In genomic region chr17:24558600-24559099, GRCm38 (mm10) we compare ENCODE assay signal across 8 mouse cellular contexts. TPM values are rescaled to one million over a fixed set of nuclear protein-coding genes. Genes with fewer than 3 reads are reported as not detected.
DNase-seq lines count a peak whose midpoint lies in the region; ATAC-seq and TF ChIP-seq lines count a peak whose summit lies in the region.

No protein-coding gene starts in this region.

- ATAC-seq in megakaryocyte, adult 5-6 weeks (ENCODE audit: poor library complexity, severe bottlenecking): no peak
- ATAC-seq in kidney, postnatal 0 days (replicated peaks; ENCODE audit: low FRiP score, low read depth): peak; percentile 45; the same call in 1 of the 2 replicates
- peak; percentile 70; the same call in 1 of the 2 replicates for ATAC-seq in midbrain, embryonic 12.5 days (ENCODE audit: low FRiP score, low read depth)
- ATAC-seq in monocyte, adult 5-6 weeks (replicated peaks; ENCODE audit: insufficient number of reproducible peaks, low FRiP score, low TSS enrichment, poor library complexity, severe bottlenecking): no peak

- no peaks in the 10 kb centered on the region for H3K9me3 ChIP-seq in megakaryocyte, embryonic 14.5 days
- H3K9me3 ChIP-seq in heart, embryonic 10.5 days: no peaks in the 10 kb centered on the region
- H3K9me3 ChIP-seq in kidney, postnatal 0 days (replicated peaks; ENCODE audit: low read length): no peaks in the 10 kb centered on the region
- H3K9me3 ChIP-seq in midbrain, embryonic 12.5 days: no peaks in the 10 kb centered on the region

- DNase-seq in heart, embryonic 10.5 days (ENCODE audit: low spot score): no peak
- DNase-seq in kidney, postnatal 0 days (ENCODE audit: low spot score): peak; percentile 82
- no peak for DNase-seq in cerebellum, adult 9-11 months
- DNase-seq in layer of hippocampus, postnatal 10 days (ENCODE audit: low spot score in 2 of 2): no peak

- H3K9ac ChIP-seq in kidney, postnatal 0 days (ENCODE audit: low read depth, low read length): 0 out of 2 replicates have a peak overlapping the region, but pooled peaks have one; percentile 1
- no peak overlapping the region; the same call in 1 of the 2 replicates for H3K9ac ChIP-seq in midbrain, embryonic 12.5 days (replicated peaks)

- H3K27ac ChIP-seq in heart, embryonic 10.5 days: peak overlapping the region; percentile 49; the same call in 1 of the 2 replicates
- peak overlapping the region; percentile 93 for H3K27ac ChIP-seq in kidney, postnatal 0 days
- peak overlapping the region; percentile 78 for H3K27ac ChIP-seq in midbrain, embryonic 12.5 days (replicated peaks)

- no peak for TF ChIP-seq CTCF in kidney, postnatal 0 days (IDR thresholded peaks at IDR 0.05; ENCODE audit: low read depth)

- peak overlapping the region; percentile 19; the same call in 1 of the 2 replicates for H3K4me2 ChIP-seq in kidney, postnatal 0 days (ENCODE audit: low read length)
- peak overlapping the region; percentile 3; the same call in 1 of the 2 replicates for H3K4me2 ChIP-seq in midbrain, embryonic 12.5 days (replicated peaks)

- H3K4me3 ChIP-seq in megakaryocyte, embryonic 14.5 days (replicated peaks): peak overlapping the region; percentile 50
- no peak overlapping the region for H3K4me3 ChIP-seq in heart, embryonic 10.5 days
- H3K4me3 ChIP-seq in kidney, postnatal 0 days (replicated peaks; ENCODE audit: low read depth, low read length): no peak overlapping the region
- H3K4me3 ChIP-seq in midbrain, embryonic 12.5 days: no peak overlapping the region

- no peaks in the 10 kb centered on the region for H3K27me3 ChIP-seq in megakaryocyte, embryonic 14.5 days (replicated peaks)
- no peaks in the 10 kb centered on the region for H3K27me3 ChIP-seq in heart, embryonic 10.5 days (ENCODE audit: insufficient read depth, poor library complexity, severe bottlenecking)
- no peaks in the 10 kb centered on the region for H3K27me3 ChIP-seq in kidney, postnatal 0 days (ENCODE audit: insufficient read depth, low read length)
- H3K27me3 ChIP-seq in midbrain, embryonic 12.5 days: no peaks in the 10 kb centered on the region

- 76% methylated on average over 4 of the region's 4 CpGs for WGBS in heart, embryonic 10.5 days
- 42% methylated on average over 4 of the region's 4 CpGs for WGBS in kidney, postnatal 0 days
- WGBS in midbrain, embryonic 12.5 days: 20% methylated on average over 4 of the region's 4 CpGs

- H3K36me3 ChIP-seq in megakaryocyte, embryonic 14.5 days (replicated peaks; ENCODE audit: low read length): peaks cover 7% of the 10 kb centered on the region
- no peaks in the 10 kb centered on the region; the same call in 1 of the 2 replicates for H3K36me3 ChIP-seq in heart, embryonic 10.5 days
- H3K36me3 ChIP-seq in kidney, postnatal 0 days (ENCODE audit: insufficient read depth, low read length): no peaks in the 10 kb centered on the region
- no peaks in the 10 kb centered on the region for H3K36me3 ChIP-seq in midbrain, embryonic 12.5 days

- peaks cover 87% of the 10 kb centered on the region for H3K4me1 ChIP-seq in megakaryocyte, embryonic 14.5 days
- H3K4me1 ChIP-seq in heart, embryonic 10.5 days: peaks cover 38% of the 10 kb centered on the region
- H3K4me1 ChIP-seq in kidney, postnatal 0 days (replicated peaks; ENCODE audit: insufficient read depth, low read length): peaks cover 12% of the 10 kb centered on the region
- H3K4me1 ChIP-seq in midbrain, embryonic 12.5 days: peaks cover 25% of the 10 kb centered on the region

RNA-seq across cellular contexts. Expression of gene Pkd1, which starts 9.0 kb away (rescaled TPM):
- polyA plus RNA-seq in megakaryocyte, embryonic 14.5 days (2012; ENCODE audit: insufficient read depth, low replicate concordance): 3.5 and 5.6 TPM in 2 replicates
- total RNA-seq in megakaryocyte, adult 5-6 weeks (2015): 7.8 and 10.8 TPM in 2 replicates
- total RNA-seq in megakaryocyte, adult 5-6 weeks (2017): 13.1 and 19.9 TPM in 2 replicates
- polyA plus RNA-seq in heart, embryonic 10.5 days (2016; fragmentation: Nextera tagmentation; extraction: Ambion mirVana): 12.3 and 13.9 TPM in 2 replicates
- polyA plus RNA-seq in kidney, postnatal 0 days (2015; fragmentation: Nextera tagmentation; extraction: Ambion mirVana): 10.6 and 17.7 TPM in 2 replicates
- 25.1 and 27.1 TPM in 2 replicates for polyA plus RNA-seq in midbrain, embryonic 12.5 days (2016; fragmentation: Nextera tagmentation; extraction: Ambion mirVana)
- 9.1 to 15.7 TPM (median 11.9 TPM) in 3 replicates for total RNA-seq in monocyte, adult 5-6 weeks (2017)
- 10 to 100 TPM; 61.6 to 91.2 TPM for total RNA-seq in layer of hippocampus, postnatal 10 days (2021)

RNA-seq across cellular contexts. Expression of gene Rab26, which starts 24.6 kb away (rescaled TPM):
- not detected in 2 replicates for polyA plus RNA-seq in megakaryocyte, embryonic 14.5 days (2012; ENCODE audit: insufficient read depth, low replicate concordance)
- total RNA-seq in megakaryocyte, adult 5-6 weeks (2015): 0.42 and 0.57 TPM in 2 replicates
- total RNA-seq in megakaryocyte, adult 5-6 weeks (2017): 0.95 and 1.1 TPM in 2 replicates
- polyA plus RNA-seq in heart, embryonic 10.5 days (2016; fragmentation: Nextera tagmentation; extraction: Ambion mirVana): 1.3 and 2.3 TPM in 2 replicates
- polyA plus RNA-seq in kidney, postnatal 0 days (2015; fragmentation: Nextera tagmentation; extraction: Ambion mirVana): 3.5 and 3.7 TPM in 2 replicates
- polyA plus RNA-seq in midbrain, embryonic 12.5 days (2016; fragmentation: Nextera tagmentation; extraction: Ambion mirVana): 1.9 and 2.2 TPM in 2 replicates
- total RNA-seq in monocyte, adult 5-6 weeks (2017): 0.39 TPM in 1 of 3 replicates, not detected in the others
- total RNA-seq in layer of hippocampus, postnatal 10 days (2021): 10 to 100 TPM; 48.9 to 49.0 TPM

RNA-seq across cellular contexts. Expression of gene Traf7, which starts 30.9 kb away (rescaled TPM):
- polyA plus RNA-seq in megakaryocyte, embryonic 14.5 days (2012; ENCODE audit: insufficient read depth, low replicate concordance): 122 and 123 TPM in 2 replicates
- 46.4 and 48.1 TPM in 2 replicates for total RNA-seq in megakaryocyte, adult 5-6 weeks (2015)
- 81.3 and 82.8 TPM in 2 replicates for total RNA-seq in megakaryocyte, adult 5-6 weeks (2017)
- 93.5 and 95.9 TPM in 2 replicates for polyA plus RNA-seq in heart, embryonic 10.5 days (2016; fragmentation: Nextera tagmentation; extraction: Ambion mirVana)
- polyA plus RNA-seq in kidney, postnatal 0 days (2015; fragmentation: Nextera tagmentation; extraction: Ambion mirVana): 59.4 and 67.3 TPM in 2 replicates
- polyA plus RNA-seq in midbrain, embryonic 12.5 days (2016; fragmentation: Nextera tagmentation; extraction: Ambion mirVana): 92.4 and 94.9 TPM in 2 replicates
- total RNA-seq in monocyte, adult 5-6 weeks (2017): 83.2 to 132 TPM (median 118 TPM) in 3 replicates
- total RNA-seq in layer of hippocampus, postnatal 10 days (2021): 100 to 1,000 TPM; 110 to 112 TPM

Comparison
In these comparisons a context has a peak if more than half of its experiments do, and no peak if none do; other contexts are left out.
1. ATAC-seq: peak in kidney, postnatal 0 days (single experiment) and midbrain, embryonic 12.5 days (single experiment); none in megakaryocyte, adult 5-6 weeks (single experiment) and monocyte, adult 5-6 weeks (single experiment).
2. Peak in every context shown above with its lines, with median percentiles within 50 percentile points of each other: H3K27ac ChIP-seq.